Mouse (Mus musculus) liver, postnatal 0 days (tissue): ENCODE measurements around the gene Sertad2.

Experiments used
- CTCF ChIP-seq: sonication (generic); IDR thresholded peaks from 2 replicates; pipeline ENCODE4 v1.5.1; 2016; ENCODE audit warnings: antibody characterized with exemption, low read depth
- EP300 ChIP-seq: IDR thresholded peaks from 2 replicates; pipeline ENCODE4 v1.6.1; 2016; ENCODE audit warnings: antibody characterized with exemption, low read depth, mild to moderate bottlenecking

DNA sequence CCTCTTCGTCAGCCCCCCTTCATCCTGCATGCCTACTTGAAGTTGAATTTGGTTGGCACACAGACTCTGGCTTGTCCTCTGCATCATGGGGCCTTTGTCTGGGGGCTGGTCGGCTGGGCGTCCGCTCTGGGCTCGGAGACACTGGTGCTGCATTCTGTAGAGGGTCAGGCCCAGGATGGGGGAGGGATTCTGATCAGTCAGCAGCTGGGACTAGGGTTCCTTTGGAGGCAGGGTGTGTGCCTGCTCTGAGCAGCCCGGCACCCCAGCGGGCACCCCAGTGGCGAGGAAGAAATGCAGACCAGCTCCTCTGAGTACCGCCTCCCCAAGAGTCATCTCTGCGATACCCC, 113.6 kb downstream of the Sertad2 start:
- no peak for TF ChIP-seq EP300
- no peak for TF ChIP-seq CTCF
